Comparison of ENCODE assay signal across 8 mouse cellular contexts in genomic region chr11:120240941-120241890, GRCm38 (mm10). TPM values are rescaled to one million over a fixed set of nuclear protein-coding genes. Genes with fewer than 3 reads are reported as not detected.
A peak's percentile ranks its signal among the peaks of the same experiment; 100 is the strongest.
DNase-seq lines count a peak whose midpoint lies in the region; ATAC-seq lines count a peak whose summit lies in the region.

No protein-coding gene starts in this region.

- no peaks in the 10 kb centered on the region for H3K9me3 ChIP-seq in hindbrain, embryonic 10.5 days
- H3K9me3 ChIP-seq in liver, embryonic 13.5 days (replicated peaks): no peaks in the 10 kb centered on the region

- 16% methylated on average over 29 of the region's 29 CpGs for WGBS in hindbrain, embryonic 10.5 days
- WGBS in liver, embryonic 13.5 days (ENCODE audit: insufficient replicate concordance): 56% methylated on average over 29 of the region's 29 CpGs

- peaks cover 41% of the 10 kb centered on the region for H3K36me3 ChIP-seq in hindbrain, embryonic 10.5 days
- H3K36me3 ChIP-seq in liver, embryonic 13.5 days: no peaks in the 10 kb centered on the region

- peak overlapping the region; percentile 26 for H3K4me3 ChIP-seq in brown adipose tissue, adult 24 weeks (ENCODE audit: insufficient read depth, low read depth, low read length)
- peak overlapping the region; percentile 73 for H3K4me3 ChIP-seq in hindbrain, embryonic 10.5 days
- no peak overlapping the region for H3K4me3 ChIP-seq in liver, embryonic 13.5 days (replicated peaks)

- no peaks in the 10 kb centered on the region; the same call in 1 of the 2 replicates for H3K27me3 ChIP-seq in hindbrain, embryonic 10.5 days (ENCODE audit: insufficient read depth, poor library complexity, severe bottlenecking)
- H3K27me3 ChIP-seq in liver, embryonic 13.5 days: peaks cover 56% of the 10 kb centered on the region

- no peak for ATAC-seq in liver, embryonic 13.5 days (ENCODE audit: low read depth)

- peak overlapping the region; percentile 67 for H3K27ac ChIP-seq in brown adipose tissue, adult 24 weeks (replicated peaks; ENCODE audit: low read depth, low read length)
- peak overlapping the region; percentile 100 for H3K27ac ChIP-seq in hindbrain, embryonic 10.5 days
- peak overlapping the region; percentile 71 for H3K27ac ChIP-seq in liver, embryonic 13.5 days

- peak; percentile 16 for DNase-seq in gastrocnemius, postnatal 25 days
- DNase-seq in gastrocnemius, postnatal 10 days: no peak
- DNase-seq in hindbrain, embryonic 10.5 days (ENCODE audit: low spot score): peak; percentile 67
- DNase-seq in liver, embryonic 13.5 days: no peak
- peak; percentile 68 for DNase-seq in telencephalon, adult 2 months (ENCODE audit: low read depth, low spot score)
- DNase-seq in layer of hippocampus, postnatal 10 days (ENCODE audit: low spot score in 2 of 2): no peak
- DNase-seq in layer of hippocampus, adult 18-20 months (ENCODE audit: low spot score in 2 of 2): no peak

- H3K4me1 ChIP-seq in brown adipose tissue, adult 24 weeks (ENCODE audit: control insufficient read depth, insufficient read depth, insufficient read length, low read length): peaks cover 39% of the 10 kb centered on the region
- H3K4me1 ChIP-seq in hindbrain, embryonic 10.5 days (replicated peaks): peaks cover 95% of the 10 kb centered on the region
- H3K4me1 ChIP-seq in liver, embryonic 13.5 days (replicated peaks): peaks cover 72% of the 10 kb centered on the region

- H3K9ac ChIP-seq in liver, embryonic 13.5 days: peak overlapping the region; percentile 39; the same call in 1 of the 2 replicates

- peak overlapping the region; percentile 47 for H3K4me2 ChIP-seq in liver, embryonic 13.5 days

RNA-seq across cellular contexts. Expression of gene Bahcc1, which starts 8.5 kb away (rescaled TPM):
- 1 to 10 TPM; 3.2 to 4.7 TPM for total RNA-seq in gastrocnemius, postnatal 25 days (2021)
- 10 to 100 TPM in 1 of 2 experiments, 1 to 10 TPM in 1; 6.4 to 10.5 TPM for total RNA-seq in gastrocnemius, postnatal 10 days (2021)
- polyA plus RNA-seq in brown adipose tissue, adult 24 weeks (2012; ENCODE audit: insufficient read depth, insufficient read length, missing spikeins): 5.7 and 5.9 TPM in 2 replicates
- 17.0 and 18.8 TPM in 2 replicates for polyA plus RNA-seq in hindbrain, embryonic 10.5 days (2016; fragmentation: Nextera tagmentation; extraction: Ambion mirVana)
- 1.3 and 1.4 TPM in 2 replicates for polyA plus RNA-seq in liver, embryonic 13.5 days (2015; fragmentation: Nextera tagmentation; extraction: Ambion mirVana)
- 10 to 100 TPM; 21.9 to 26.0 TPM for total RNA-seq in layer of hippocampus, postnatal 10 days (2021)
- total RNA-seq in layer of hippocampus, adult 18-20 months (2021): 10 to 100 TPM; 17.6 to 19.0 TPM

Comparison
In these comparisons a context has a peak if more than half of its experiments do, and no peak if none do; other contexts are left out.
1. DNase-seq: peak in gastrocnemius, postnatal 25 days (single experiment), hindbrain, embryonic 10.5 days (single experiment) and telencephalon, adult 2 months (single experiment); none in gastrocnemius, postnatal 10 days (single experiment), liver, embryonic 13.5 days (single experiment), layer of hippocampus, postnatal 10 days (0 of 2) and layer of hippocampus, adult 18-20 months (0 of 2).
2. Peak in every context shown above with its lines, with median percentiles within 50 percentile points of each other: H3K27ac ChIP-seq.